Mouse (Mus musculus) frontal cortex, adult 2 months (tissue): ENCODE measurements around the gene Lmf2. TPM values are rescaled to one million over a fixed set of nuclear protein-coding genes. Genes with fewer than 3 reads are reported as not detected.

Experiments used
- DNase-seq, 2 experiments: peaks; one replicate each; pipeline ENCODE4 v3.0.0; 2022; ENCODE audit warnings: low spot score in 1 of 2; ENCODE audit errors: extremely low spot score in 1 of 2
- polyA plus RNA-seq: library from polyadenylated mRNA; depleted of rRNA; stranded (reverse); fragments of >200 nt; gene quantifications from 2 replicates; pipeline ENCODE4 v1.2.3, GENCODE M21; 2012; rRNA removed

Gene Lmf2
- polyA plus RNA-seq, 1 experiment: 14.7 TPM

- DNase-seq: no peak
Measured at GRCm38 (mm10) chr15:89322670-89323522, 32.6 kb downstream of the Lmf2 start, which contains the start of gene Adm2. TSS of gene Adm2 (plus strand) at chr15:89322720.

DNA sequence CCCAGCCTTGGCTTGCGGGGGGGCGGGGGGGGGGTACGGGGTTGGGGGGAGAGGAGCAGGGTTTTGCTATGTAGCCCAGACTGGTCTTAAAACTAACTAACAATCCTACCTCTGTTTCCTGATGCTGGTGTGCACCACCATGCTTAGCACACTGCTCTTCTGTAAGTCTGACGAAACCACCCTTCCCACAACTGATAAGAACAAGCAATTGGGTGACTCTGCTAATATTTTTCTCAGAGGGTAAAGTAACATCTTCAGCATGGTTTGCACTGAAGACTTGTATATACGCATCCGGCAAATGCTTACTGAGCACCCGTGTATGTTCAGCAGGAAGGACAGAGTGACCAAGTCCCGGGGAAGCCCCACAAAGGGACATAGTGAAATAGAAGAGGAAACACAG is 34.2 kb downstream of the Lmf2 start:
- no peak for DNase-seq

GRCm38 (mm10) chr15:89316146-89316545 is 39.3 kb downstream of the Lmf2 start:
- no peak for DNase-seq

GRCm38 (mm10) chr15:89315190-89315731 is 40.2 kb downstream of the Lmf2 start, which contains the start of gene Sbf1:
TSS of gene Sbf1 (minus strand) at chr15:89315311.
- peak; percentile 94 to 98 for DNase-seq

DNA sequence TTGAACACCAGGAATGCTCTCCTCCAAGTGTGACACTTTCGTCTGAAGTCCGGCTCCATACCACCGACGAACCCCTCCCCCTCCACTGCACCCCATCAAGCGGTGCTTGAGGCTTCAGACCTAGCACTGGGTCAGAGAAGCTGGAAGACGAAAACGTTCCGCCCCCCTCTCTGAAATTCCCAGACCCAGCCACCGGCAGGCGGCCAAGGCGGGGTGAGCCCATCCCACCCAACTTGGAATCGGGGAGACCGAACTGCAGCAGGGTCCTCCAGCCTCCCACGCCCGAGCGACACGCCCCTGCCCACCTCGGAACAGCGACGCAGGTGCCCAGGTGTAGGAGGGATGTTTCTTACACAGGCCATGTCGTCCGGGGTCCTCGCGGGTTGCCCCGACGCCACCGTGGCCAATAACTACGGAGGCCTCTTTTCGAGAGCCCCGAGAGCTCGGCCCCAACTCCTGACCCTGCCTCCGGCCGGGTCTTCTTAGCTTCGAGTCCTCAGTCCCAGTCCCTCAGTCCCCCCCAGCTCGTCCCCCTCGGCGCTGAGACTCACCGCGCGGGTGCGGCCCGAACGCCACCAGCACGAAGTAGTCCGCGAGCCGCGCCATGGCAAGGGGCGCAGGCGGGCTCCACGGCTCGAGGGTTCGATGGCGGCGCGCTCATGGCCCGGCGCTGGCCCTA is 40.8 kb downstream of the Lmf2 start:
- DNase-seq: no peak

DNA sequence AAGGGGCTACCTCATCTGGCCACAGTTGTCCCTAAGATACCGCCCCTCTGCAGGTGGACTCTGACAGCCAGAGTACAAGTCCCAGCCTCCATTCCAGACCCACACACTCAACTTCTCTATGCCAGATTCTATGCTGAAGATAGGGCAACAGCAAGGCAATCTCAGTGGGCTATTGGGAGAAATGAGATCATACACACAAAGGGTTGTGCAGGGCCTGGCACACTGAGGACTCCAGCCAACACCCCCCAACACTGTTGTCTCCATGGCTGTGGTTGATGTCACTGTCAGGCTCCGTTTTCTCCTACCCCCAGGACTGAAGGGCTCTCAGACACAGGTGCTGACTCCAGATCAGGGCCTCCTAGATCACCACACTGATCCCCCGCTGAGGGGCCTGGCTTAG is 41.4 kb downstream of the Lmf2 start:
- DNase-seq: no peak

GRCm38 (mm10) chr15:89313359-89313758 is 42.1 kb downstream of the Lmf2 start:
- DNase-seq: no peak

DNA sequence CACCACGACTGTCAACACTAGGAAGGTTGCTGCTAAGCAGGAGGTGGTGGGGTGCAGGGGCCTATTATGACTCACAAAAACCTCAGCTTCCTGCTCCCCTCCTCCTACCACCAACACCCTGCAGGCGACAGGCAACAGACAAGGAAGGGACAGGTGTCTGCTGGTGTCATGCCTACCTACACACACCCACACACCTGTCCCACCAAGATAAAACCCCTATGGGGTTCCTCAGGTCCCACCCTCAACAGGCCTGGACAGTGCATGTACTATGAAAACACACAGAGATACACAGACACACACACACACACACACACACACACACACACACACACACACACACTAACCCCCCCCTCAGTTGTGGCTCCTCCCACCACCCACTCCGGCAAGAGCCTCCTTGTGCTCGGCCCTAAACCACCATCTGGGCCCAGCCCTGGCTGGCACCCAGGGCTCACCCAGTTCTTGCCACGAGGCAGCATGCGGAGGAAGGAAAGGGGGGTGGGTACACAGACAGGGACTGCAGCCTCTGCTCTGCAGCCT is 45.4 kb downstream of the Lmf2 start:
- peak in 1 of 2 experiments; percentile 82 for DNase-seq

GRCm38 (mm10) chr15:89308406-89309139 is 46.9 kb downstream of the Lmf2 start:
- no peak for DNase-seq

DNA sequence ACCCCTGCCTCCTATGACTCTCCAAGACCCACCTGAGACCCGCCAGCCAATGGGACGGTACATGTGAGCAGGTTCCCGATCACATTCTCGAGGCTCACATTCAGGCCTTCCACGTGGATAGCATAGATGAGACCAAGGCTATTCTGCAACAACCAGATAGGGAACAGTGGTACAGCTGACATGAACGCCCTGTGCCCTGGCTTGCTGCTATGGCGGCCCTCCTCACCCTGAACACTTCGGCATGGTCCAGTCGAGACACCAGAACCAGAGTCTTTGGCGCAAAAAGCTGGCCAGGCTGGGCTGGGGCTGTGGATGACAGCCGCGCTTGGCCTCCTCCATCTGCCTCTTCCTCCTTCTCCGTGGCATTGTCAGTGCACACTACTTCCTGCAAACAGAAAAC is 48.0 kb downstream of the Lmf2 start:
- no peak for DNase-seq

GRCm38 (mm10) chr15:89305966-89306365 is 49.5 kb downstream of the Lmf2 start:
- DNase-seq: no peak

Other genes with a start within 250 kb of the Lmf2 start
- gene Tubgcp6, start 232.5 kb downstream of the Lmf2 start, polyA plus RNA-seq: 37.4 and 39.8 TPM in 2 replicates
- 24.9 and 28.9 TPM in 2 replicates for gene Hdac10, start 227.0 kb downstream of the Lmf2 start, polyA plus RNA-seq
- 20.2 and 22.9 TPM in 2 replicates for gene Mapk12, start 215.0 kb downstream of the Lmf2 start, polyA plus RNA-seq
- gene Mapk11, start 206.0 kb downstream of the Lmf2 start, polyA plus RNA-seq: 53.3 and 61.1 TPM in 2 replicates
- 65.8 and 72.5 TPM in 2 replicates for gene Plxnb2, start 174.9 kb downstream of the Lmf2 start, polyA plus RNA-seq
- 143 and 146 TPM in 2 replicates for gene Dennd6b, start 159.2 kb downstream of the Lmf2 start, polyA plus RNA-seq
- gene Ppp6r2, start 144.1 kb downstream of the Lmf2 start, polyA plus RNA-seq: 125 and 147 TPM in 2 replicates
- gene Sbf1, start 40.3 kb downstream of the Lmf2 start, polyA plus RNA-seq: 212 and 221 TPM in 2 replicates
- not detected in 2 replicates for gene Adm2, start 32.9 kb downstream of the Lmf2 start, polyA plus RNA-seq
- not detected in 2 replicates for gene Miox, start 21.3 kb downstream of the Lmf2 start, polyA plus RNA-seq
- 101 and 112 TPM in 2 replicates for gene Ncaph2, start 60 bp upstream of the Lmf2 start, polyA plus RNA-seq
- gene Sco2, start 18.2 kb upstream of the Lmf2 start, polyA plus RNA-seq: 30.0 and 30.5 TPM in 2 replicates
- gene Tymp, start 21.4 kb upstream of the Lmf2 start, polyA plus RNA-seq: 3.3 TPM in 2 replicates
- gene Odf3b, start 23.6 kb upstream of the Lmf2 start, polyA plus RNA-seq: 2.4 and 3.8 TPM in 2 replicates
- 0.16 and 0.25 TPM in 2 replicates for gene Klhdc7b, start 29.3 kb upstream of the Lmf2 start, polyA plus RNA-seq
- 0.48 TPM in 1 of 2 replicates, not detected in the other for gene Syce3, start 54.8 kb upstream of the Lmf2 start, polyA plus RNA-seq
- 2.0 and 2.9 TPM in 2 replicates for gene Cpt1b, start 70.2 kb upstream of the Lmf2 start, polyA plus RNA-seq
- 3.2 and 3.8 TPM in 2 replicates for gene C730034F03Rik, start 73.9 kb upstream of the Lmf2 start, polyA plus RNA-seq
- gene Gm44502, start 74.0 kb upstream of the Lmf2 start, polyA plus RNA-seq: 0.08 and 0.28 TPM in 2 replicates
- gene Chkb, start 74.2 kb upstream of the Lmf2 start, polyA plus RNA-seq: 66.1 and 70.7 TPM in 2 replicates
- gene Mapk8ip2, start 98.3 kb upstream of the Lmf2 start, polyA plus RNA-seq: 123 and 134 TPM in 2 replicates
- gene Arsa, start 121.8 kb upstream of the Lmf2 start, polyA plus RNA-seq: 29.6 and 34.9 TPM in 2 replicates
- gene Shank3, start 144.0 kb upstream of the Lmf2 start, polyA plus RNA-seq: 76.4 and 84.0 TPM in 2 replicates
- gene Acr, start 212.7 kb upstream of the Lmf2 start, polyA plus RNA-seq: 4.2 TPM in 2 replicates
- gene Rabl2, start 236.3 kb upstream of the Lmf2 start, polyA plus RNA-seq: 74.5 and 82.6 TPM in 2 replicates